Mouse (Mus musculus) left cerebral cortex, adult 11 months (tissue): ENCODE measurements around the gene Nxnl1.
A peak's percentile ranks its signal among the peaks of the same experiment; 100 is the strongest.
"Not testable (repeated sequence)": the region's sequence is repeated elsewhere in the genome, so short reads cannot be mapped to it uniquely, and the experiment has no call there.

Experiments used
- DNase-seq: peaks from one replicate; pipeline ENCODE4 v3.0.0; 2022; ENCODE audit warnings: low spot score

Gene Nxnl1

GRCm38 (mm10) chr8:71554644-71555043 lies 11.8 kb downstream of the Nxnl1 start:
- no peak for DNase-seq

- DNase-seq, result no peak
These were observed 12.4 kb downstream of the Nxnl1 start for GRCm38 (mm10) chr8:71554001-71554400.

GRCm38 (mm10) chr8:71552770-71553169 lies 13.6 kb downstream of the Nxnl1 start:
- no peak for DNase-seq

- DNase-seq, result no peak
These were observed 15.6 kb downstream of the Nxnl1 start for GRCm38 (mm10) chr8:71550754-71551153.

GRCm38 (mm10) chr8:71547590-71547989 lies 18.8 kb downstream of the Nxnl1 start:
- DNase-seq, result no peak

- DNase-seq, result no peak
These were observed 21.3 kb downstream of the Nxnl1 start for GRCm38 (mm10) chr8:71545053-71545452.

GRCm38 (mm10) chr8:71543755-71544154 lies 22.6 kb downstream of the Nxnl1 start:
- DNase-seq, result no peak

- peak; percentile 98 for DNase-seq
These were observed 23.6 kb downstream of the Nxnl1 start, which contains the start of gene Mvb12a for GRCm38 (mm10) chr8:71542632-71543343. Gene Mvb12a (plus strand): TSS chr8:71542922.

GRCm38 (mm10) chr8:71537028-71537867 lies 29.2 kb downstream of the Nxnl1 start, which contains the start of gene Bst2:
Gene Bst2 (minus strand): TSS chr8:71537456.
- DNase-seq, result no peak

- no peak for DNase-seq
These were observed 30.7 kb downstream of the Nxnl1 start for GRCm38 (mm10) chr8:71535663-71536062.

- DNase-seq, result no peak
These were observed 32.1 kb downstream of the Nxnl1 start for GRCm38 (mm10) chr8:71534263-71534810.

GRCm38 (mm10) chr8:71530735-71531467 lies 35.5 kb downstream of the Nxnl1 start:
- DNase-seq, result not testable (repeated sequence)

- DNase-seq, result no peak
These were observed 37.9 kb downstream of the Nxnl1 start for GRCm38 (mm10) chr8:71528362-71529073.

GRCm38 (mm10) chr8:71527162-71527870 lies 39.1 kb downstream of the Nxnl1 start:
- no peak for DNase-seq

GRCm38 (mm10) chr8:71526272-71526671 lies 40.1 kb downstream of the Nxnl1 start:
- no peak for DNase-seq

- DNase-seq, result no peak
These were observed 41.0 kb downstream of the Nxnl1 start, which contains the start of gene Ccdc194 for GRCm38 (mm10) chr8:71525226-71526050. Gene Ccdc194 (minus strand): TSS chr8:71525711.

- DNase-seq, result peak; percentile 86
These were observed 44.8 kb downstream of the Nxnl1 start for GRCm38 (mm10) chr8:71521634-71522033.

- DNase-seq, result not testable (repeated sequence)
These were observed 47.2 kb downstream of the Nxnl1 start for GRCm38 (mm10) chr8:71519037-71519825.

GRCm38 (mm10) chr8:71516786-71517185 lies 49.6 kb downstream of the Nxnl1 start:
- DNase-seq, result no peak
